Mouse (Mus musculus): ENCODE data around the gene Znhit2.

Gene Znhit2

DNA sequence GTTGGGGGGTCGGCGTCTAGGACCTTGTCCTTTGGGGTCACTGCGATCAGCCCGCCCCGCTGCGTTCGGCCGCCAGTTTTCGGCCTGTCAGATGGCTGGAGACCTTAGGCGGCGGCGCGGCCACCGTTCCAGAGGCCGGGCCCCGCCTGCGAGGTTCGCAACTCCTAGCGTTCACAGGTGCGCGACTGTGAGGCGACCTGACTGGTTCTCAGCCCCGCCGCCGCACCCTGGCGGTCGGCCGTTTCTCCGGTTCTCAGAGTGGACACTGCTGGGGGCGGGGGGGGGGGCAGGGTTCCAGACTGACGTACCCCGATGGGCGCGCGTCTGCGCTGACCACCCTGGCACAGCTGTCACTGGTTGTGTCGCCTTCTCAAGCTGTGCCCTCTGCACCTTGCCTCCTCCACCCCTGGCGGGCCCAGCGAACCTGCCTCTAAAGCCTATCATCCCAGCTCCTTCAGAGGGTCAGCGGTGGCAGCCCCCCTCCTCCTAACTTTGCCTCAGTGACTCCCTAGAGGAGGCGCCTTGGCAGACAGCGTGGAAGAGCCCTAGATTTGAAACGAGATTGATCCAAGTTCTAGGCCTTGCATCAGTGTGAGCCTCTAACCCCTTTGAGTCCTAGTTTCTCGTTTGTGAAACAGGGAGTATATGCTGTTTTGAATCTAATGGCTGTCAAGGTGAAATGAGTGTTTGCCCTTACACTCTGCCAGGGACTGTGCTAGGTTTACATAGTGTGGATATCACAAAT lies 13.7 kb upstream of the Znhit2 start:
- DNase-seq = no peak

DNA sequence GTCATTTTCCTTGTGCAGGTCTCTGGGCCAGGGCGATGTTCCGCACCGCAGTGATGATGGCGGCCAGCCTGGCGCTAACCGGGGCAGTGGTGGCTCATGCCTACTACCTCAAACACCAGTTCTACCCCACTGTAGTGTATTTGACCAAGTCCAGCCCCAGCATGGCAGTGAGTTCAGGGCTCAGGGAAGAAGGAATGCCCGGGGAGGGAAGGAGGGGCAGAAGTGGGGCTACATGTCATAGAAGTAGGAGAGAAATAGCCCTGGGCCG lies 13.2 kb upstream of the Znhit2 start:
- DNase-seq = peak; percentile 18

DNA sequence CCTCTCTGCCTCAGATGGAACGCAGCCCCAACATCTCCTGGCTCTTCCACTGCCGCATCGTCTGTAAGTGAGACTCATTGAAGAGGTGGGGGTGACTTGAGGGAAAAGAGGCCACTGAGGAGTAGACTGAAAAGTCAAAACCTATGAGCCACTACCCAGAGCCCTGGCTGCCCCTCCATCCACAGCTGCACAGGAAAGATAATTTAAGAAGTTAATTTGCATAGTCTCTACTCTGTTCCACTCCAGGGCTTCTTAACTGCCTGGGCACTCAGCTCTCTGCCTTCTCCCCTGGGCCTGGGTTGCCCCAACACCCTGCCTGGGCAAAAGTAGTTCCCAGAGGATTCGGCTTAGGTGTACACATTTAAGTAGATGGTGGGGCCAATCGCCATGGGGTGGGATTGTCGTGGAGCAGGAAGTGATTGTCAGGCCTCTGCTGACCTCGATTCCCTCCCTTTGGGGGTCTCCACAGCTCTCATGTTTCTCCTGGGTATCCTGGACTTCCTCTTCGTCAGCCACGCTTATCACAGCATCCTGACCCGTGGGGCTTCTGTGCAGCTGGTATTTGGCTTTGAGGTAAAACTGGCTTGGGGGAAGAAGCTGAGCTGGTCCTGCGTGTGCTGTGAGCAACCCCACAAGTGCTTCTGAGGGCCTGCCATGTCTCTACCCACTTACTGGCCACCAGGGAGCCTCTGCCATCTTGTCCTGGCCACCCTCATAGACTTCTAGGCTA lies 12.1 kb upstream of the Znhit2 start:
- DNase-seq = no peak

DNA sequence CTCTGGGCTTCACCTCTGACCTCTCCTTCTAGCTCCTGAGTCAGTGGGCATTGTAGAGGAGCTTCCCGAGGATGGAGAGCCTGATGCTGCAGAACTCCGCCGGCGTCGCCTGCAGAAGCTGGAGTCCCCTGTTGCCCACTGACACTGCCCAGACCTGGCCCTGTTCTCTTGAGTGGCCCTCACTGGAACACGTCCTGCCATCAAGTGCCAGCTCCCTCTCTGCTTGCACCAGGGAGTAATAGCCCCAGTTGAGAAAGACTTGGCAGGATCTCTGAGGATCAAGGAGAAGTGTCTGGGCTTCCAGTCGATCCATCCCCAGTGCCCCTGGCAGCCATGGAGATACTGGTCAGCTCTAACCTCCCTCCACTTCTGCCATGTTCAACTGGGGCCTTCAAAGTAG lies 8.5 kb upstream of the Znhit2 start:
- no peak for DNase-seq

DNA sequence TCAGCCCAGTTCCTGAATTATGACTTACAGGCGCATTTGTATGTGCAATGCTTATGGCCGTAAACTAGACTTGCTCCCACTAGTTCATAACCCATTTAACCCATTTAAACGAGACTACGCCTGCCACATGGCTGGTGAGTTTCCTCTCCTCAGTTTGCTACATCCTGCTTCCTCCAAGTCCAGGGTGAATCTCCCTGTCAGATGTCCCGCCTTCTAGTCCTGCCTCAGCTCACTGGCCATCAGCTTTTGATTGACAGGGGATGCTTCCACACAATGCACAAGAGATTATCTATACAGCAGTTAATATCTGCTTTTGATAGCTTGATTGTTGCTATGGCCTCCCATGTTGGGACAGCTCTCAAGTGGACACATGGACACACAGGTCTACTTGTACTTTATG lies 6.7 kb upstream of the Znhit2 start:
- no peak for DNase-seq

DNA sequence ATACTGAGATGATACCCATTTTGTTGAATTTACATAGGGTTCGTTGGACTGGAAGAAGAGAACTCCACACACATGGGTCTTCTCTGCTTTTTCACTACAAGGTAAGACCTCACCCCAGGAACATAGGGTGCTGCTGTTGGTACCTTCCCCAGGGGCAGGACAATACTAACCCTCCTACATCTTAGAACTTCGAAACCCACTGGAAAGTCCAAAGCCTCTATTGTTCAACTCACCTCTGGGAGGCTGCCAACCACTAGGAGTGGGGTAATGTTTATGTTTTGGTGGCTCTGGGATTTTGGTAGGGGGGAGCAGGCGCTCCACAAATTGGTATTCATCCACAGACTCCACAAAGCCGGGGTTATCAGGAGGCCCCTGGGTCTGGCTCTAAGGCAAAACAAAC lies 4.3 kb upstream of the Znhit2 start:
- no peak for DNase-seq

DNA sequence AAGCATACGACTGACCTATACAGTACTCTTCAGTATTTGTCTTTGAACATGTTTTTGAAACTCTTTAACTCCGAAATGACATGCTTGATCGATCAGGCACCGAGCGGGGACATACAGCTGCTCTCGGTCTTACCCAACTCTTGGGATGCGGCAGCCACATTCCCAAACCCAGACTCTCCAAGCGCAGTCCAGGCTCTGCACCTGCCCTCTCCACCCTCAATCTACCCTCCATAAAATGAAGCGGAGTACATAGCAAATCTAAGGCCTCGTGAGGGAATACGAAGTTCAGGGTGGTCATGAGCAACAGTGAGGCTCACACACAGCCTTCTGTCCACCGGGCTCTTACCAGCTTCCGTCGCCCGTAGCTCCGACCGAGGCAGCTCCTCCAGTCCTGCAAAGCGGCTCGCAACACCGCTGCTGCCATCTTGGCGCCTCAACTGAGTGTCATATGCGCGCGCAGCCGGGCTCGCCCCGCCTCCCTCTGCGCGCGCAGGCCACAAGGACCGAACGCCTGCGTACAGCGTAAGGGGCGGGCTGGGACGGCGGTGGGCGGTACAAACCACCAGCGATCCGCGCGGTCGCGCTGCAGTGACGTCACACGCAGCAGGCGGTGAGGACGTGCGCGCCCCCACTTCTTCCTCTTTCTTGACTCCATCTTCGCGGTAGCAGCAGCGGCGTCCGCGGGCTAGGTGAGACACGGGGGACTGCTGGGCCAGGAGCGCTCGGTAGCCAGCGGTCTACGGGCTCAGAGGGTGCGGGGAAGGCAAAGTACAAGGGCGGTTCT lies 3.5 kb upstream of the Znhit2 start, which contains the start of the genes Mrpl49 and Fau:
Mrpl49 (minus strand) TSS at position 473 of the 784 bp plus-strand sequence.
Fau (plus strand) TSS at position 532 of the 784 bp plus-strand sequence.
- peak; percentile 99 for DNase-seq

DNA sequence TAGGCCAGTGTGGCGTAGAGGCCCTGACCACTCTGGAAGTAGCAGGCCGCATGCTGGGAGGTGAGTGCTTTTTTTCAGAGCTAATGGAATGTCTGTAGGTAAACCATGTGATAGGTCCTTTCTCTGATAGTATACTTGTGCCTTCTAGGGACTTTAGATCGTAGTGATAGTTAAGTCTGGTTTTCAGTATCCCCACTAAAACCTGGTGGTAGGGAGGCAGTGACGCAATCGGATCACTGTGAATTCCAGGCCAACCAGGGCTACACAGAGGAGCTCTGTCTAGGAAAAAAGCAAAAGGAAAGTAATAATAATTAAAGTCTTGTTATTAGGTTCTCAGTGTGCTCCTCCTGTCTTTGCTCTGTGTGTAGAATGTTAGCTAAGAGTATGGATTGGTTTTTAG lies 2.5 kb upstream of the Znhit2 start:
- DNase-seq = no peak

DNA sequence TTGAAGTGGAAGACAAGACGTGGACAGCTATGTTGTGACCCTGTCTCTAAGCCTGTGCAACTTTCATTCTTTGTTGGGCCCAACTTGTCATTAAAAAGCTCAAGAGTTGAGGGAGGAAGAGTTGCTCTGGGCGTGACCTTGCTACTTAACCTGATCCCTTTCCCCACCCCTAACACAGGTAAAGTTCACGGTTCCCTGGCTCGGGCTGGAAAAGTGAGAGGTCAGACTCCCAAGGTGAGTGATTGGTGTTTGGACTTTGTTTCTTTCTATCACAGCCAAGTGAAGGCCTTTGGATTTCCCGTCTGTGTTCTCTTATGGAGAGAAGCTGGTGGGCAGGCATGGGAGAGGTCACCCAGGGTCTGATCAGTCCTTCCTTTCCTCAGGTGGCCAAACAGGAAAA lies 2.0 kb upstream of the Znhit2 start:
- DNase-seq = no peak

DNA sequence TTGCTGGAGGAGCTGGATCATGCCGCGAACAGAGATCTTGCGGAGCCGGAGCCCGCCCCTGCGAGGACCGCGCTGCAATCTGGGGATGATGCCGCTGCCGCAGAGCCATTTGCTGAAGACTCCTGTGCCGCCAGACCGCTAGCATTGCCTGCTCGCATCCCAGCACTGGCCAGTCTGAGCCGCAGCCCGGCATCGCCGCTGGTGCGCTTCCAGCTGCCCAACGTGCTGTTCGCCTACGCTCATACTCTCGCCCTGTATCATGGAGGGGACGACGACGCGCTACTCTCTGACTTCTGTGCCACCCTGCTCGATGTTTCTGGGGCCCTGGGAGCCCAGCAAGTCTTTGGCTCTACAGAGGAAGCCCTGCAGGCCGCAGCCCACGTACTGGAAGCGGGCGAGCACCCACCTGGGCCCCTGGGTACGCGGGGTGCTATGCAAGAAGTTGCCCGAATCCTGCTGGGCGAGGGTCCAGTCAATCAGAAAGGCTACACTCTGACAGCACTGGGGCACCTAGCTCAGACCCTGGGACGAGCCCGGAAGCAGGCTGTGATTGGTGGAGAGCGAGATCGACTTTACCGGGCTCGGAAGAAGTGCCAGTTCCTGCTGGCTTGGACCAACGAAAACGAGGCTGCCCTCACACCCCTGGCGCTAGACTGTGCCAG lies 780 bp downstream of the Znhit2 start:
- DNase-seq = no peak

DNA sequence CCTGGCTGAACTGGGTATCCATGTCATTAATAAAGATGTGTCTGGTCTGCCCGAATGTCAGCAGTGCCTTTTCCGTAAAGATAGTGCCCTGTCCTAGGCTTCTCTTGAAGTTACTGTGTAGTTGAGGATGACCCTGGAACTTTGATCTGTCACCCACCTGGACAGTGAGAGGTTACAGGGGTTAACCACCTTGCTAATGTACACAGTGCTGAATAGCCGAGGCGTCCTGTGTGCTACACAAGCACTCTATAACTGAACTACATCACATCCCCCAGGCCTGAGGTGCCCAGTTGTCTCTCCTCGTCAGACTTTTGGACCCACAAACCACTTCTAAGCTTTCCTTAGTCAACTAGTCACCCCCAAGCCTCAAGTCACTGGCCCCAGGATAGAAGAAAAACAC lies 1.4 kb downstream of the Znhit2 start:
- no peak for DNase-seq

DNA sequence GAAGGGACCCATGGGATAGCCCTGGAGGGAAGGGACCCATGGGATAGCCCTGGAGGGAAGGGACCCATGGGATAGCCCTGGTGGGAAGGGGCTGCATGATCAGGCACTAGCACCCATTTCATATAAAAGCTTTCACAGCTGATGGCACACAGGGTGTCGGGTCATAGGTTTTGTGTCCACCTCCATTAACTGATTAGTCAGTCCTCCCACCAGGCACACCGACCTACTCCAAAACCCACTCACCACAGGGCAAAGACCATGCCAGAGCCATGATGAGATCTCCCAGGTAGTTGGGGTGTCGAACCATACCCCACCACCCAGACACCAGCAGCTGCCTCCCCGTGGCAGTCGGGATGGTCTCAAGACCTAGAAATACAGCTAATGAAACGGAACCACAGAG lies 2.1 kb downstream of the Znhit2 start:
- no peak for DNase-seq

DNA sequence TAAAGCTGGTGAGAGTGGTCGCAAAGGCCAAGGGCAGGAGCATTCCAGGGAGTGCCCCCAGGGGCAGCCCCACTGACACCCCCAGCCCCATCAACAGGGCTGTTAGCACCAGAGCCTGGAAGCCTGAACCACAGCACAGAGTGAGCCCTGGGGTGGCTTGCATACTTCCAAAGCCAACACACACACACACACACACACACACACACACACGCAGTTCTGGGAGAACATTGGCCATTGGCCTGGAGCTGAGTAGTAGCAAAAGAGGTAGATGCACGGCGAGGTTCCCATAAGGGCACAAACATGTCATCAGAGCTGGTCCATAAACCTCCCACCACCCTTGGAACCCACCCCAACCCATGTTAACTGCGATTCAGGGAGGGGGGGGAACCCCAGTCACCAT lies 5.6 kb downstream of the Znhit2 start:
- no peak for DNase-seq

DNA sequence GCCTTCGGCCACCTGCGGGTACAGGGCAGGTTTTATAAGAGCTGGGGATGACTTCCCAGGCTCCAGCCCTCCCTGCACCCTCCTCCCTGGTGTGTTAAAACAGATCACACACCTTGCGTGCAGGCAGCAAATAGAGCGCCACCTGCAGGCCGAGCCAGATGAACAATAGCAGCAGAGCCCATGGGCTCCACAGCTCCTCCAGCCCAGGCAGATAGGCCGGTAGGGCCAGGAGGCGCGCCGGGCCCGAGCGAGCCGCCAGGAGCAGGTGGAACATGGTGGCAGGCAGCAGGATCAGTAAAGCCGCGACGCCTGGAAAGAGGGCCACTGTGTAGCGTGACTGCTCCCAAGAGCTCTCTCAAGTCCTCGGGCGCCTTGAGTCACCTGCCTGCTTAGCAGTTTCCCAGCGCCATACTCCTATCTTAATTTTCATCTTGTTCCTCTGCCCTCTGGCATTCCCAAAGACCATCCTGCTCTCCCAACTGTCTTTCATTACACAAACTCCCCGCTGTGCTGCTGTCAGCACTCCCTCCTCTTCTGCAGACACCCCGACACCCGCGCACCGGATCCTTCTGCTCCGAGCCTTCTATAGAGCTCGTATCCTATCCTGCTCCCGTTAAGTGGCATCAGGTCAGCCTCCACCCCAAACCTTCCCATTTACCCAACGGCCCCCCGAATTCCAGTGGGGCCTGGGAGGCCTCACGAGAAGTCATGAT lies 6.2 kb downstream of the Znhit2 start:
- peak; percentile 87 for DNase-seq

DNA sequence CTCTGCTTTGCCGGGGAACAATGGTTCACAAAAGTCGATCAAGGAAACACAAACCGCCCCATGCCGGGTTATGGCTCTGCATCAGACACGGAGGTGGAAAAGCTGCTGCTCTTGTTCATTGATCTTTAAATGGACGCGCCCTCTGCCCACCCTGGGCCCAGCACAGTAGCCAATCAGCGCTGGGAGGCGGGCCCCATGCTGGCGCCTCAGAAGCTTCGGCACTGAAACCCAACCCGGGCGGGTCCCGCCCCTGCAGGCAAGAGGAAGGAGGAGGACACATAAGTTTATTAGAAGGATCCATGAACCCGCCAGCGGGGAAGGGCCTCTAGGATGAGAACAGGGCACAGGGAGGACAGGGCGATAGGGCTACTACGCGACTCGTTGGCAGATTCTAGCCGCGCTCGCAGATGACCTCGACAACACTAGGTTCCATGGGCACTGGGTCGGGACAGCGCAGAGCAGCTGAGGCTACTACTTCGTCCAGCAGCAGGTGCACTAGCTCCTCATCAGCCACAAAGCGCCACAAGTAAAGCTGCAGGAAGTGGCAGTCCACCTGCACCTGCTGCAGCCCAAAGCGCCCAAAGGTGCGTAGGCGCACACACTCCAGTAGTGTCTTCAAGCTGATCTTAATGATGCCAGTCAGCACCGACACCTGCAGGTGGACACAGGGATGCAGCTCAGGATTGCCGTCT lies 6.9 kb downstream of the Znhit2 start, which contains the start of gene Tm7sf2:
Tm7sf2 (minus strand) TSS at position 650 of the 692 bp plus-strand sequence.
- DNase-seq = peak; percentile 78

DNA sequence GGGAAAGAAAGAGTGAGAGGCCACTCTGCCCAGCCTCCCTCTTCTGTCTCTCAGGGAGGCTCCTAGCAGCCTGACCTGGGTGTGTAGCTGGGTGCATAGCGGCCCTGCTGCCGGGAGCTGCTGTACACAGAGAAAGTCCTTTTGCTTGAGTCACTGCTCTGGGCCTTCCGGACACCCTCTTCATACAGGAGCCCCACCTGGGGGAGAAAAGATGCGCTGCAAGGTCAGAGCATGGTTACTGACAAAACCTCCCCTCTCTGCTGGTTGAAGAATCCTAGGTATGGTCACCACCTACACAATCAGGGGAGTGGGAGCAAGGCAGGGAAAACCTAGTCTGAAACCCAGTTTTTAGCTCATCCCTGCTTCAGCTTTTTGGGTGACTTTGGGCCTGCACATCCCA lies 8.0 kb downstream of the Znhit2 start:
- DNase-seq = no peak

DNA sequence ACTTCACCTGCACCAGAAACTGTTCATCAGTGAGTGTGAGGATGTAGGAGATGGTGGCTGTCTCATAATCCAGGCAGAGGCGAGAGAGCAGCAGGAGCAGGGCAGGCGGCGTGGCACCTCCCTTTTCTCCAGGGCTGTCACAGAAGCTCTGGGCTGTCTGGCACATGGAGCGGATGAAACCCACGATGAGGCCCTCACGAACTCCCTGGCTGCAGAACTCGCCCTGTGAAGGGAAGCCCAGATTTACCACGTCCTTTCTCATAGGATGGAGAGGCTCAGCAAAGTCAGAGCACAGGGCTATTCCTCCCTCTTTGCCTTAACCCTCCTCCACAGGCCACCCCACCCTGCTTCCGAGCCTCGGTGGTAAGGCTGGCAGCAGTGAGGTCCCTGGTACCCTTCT lies 8.9 kb downstream of the Znhit2 start:
- DNase-seq = no peak

DNA sequence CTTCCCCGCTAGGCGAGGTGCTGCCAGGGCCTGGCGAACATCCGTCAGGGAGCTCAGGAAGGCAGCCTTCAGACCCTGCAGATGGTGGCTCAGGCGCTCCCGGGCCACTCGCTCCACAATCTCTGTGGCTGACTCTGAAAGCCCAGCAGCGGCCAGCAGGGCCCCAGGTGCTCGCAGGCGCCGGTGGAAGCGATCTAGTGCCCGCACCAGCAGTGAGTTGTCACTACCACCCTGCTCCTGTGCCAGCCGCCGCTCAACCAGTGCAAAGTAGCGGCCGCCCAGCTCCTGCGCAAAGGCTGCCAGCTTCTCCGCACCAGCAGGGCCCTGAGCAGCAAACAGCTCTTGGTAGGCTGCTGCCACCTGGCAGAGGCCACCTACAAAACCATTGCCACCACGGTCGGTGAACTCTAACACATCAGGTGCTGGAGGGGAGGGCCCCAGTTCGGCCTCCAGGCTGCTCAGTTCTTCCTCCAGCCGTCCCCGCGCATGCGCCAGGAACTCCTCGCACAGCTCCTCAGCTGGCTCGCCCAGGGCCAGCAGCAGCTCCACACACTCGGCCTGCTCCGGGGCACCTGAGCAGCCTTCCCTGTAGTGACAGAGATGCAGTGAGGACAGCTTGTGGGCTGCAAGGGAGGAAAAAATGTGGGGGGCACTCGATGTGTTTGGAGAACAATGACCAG lies 9.7 kb downstream of the Znhit2 start:
- DNase-seq = no peak

DNA sequence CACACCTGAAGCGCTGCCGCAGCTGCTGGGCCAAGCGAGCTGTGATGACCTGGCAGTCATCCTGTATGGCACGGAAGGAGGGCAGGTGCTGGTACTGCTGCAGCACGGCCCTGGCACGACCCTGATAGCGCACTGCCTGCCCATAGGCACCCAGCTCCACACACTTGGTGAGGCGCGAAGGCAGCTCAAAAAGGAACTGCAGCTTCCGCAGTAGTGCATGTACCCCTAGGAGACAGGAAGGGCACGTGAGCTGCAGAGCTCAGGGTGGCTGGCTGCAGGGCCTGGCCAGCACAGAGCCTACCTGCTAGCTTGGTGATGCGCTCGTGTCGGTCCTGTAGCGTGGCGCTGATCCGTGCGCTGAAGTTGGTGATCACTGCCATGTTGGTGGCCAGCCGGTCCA lies 10.3 kb downstream of the Znhit2 start:
- no peak for DNase-seq

DNA sequence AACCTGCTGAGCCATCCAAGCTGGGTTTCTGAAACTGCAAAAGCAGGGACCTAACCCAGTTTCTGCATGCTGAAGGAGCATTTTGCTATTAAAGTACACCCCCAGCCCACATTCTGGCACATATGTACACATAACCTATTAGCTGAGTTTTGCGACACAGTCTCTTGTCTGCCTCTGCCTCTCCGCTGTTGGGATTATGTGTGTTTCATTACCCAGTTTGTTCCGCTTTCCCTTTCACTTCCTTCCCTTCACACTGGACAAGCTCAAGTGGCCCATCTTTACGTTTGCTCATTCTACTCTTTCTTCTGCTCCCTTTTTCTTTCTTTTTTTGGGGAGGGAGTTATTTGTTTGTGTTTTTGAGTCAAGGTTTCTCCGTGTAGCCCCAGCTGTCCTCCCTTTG lies 12.9 kb downstream of the Znhit2 start:
- no peak for DNase-seq
